Mouse (Mus musculus): ENCODE data around the gene Magi1.

The Magi1 gene

GRCm38 (mm10) chr6:94283318-94284061, at the start of gene Magi1:
Gene Magi1, minus strand, starts transcription at chr6:94283917.
- peak; percentile 33 for DNase-seq (ENCODE audit: low read depth)

- DNase-seq (ENCODE audit: low read depth): no peak
Observed at GRCm38 (mm10) chr6:94327143-94327542, 43.4 kb upstream of the Magi1 start.

GRCm38 (mm10) chr6:94316886-94317285, 33.2 kb upstream of the Magi1 start:
- DNase-seq (ENCODE audit: low read depth): no peak

GRCm38 (mm10) chr6:94312285-94312684, 28.6 kb upstream of the Magi1 start:
- no peak for DNase-seq (ENCODE audit: low read depth)

- no peak for DNase-seq (ENCODE audit: low read depth)
Observed at GRCm38 (mm10) chr6:94308498-94308897, 24.8 kb upstream of the Magi1 start.

GRCm38 (mm10) chr6:94303512-94303911, 19.8 kb upstream of the Magi1 start:
- no peak for DNase-seq (ENCODE audit: low read depth)

- no peak for DNase-seq (ENCODE audit: low read depth)
Observed at GRCm38 (mm10) chr6:94301804-94302203, 18.1 kb upstream of the Magi1 start.

- DNase-seq (ENCODE audit: low read depth): no peak
Observed at GRCm38 (mm10) chr6:94300562-94300961, 16.8 kb upstream of the Magi1 start.

- no peak for DNase-seq (ENCODE audit: low read depth)
Observed at GRCm38 (mm10) chr6:94287387-94287786, 3.7 kb upstream of the Magi1 start.

- no peak for DNase-seq (ENCODE audit: low read depth)
Observed at GRCm38 (mm10) chr6:94286555-94286954, 2.8 kb upstream of the Magi1 start.

- DNase-seq (ENCODE audit: low read depth): no peak
Observed at GRCm38 (mm10) chr6:94284089-94284825, 540 bp upstream of the Magi1 start.

GRCm38 (mm10) chr6:94282301-94283241, 1.1 kb downstream of the Magi1 start:
- no peak for DNase-seq (ENCODE audit: low read depth)

- DNase-seq (ENCODE audit: low read depth): no peak
Observed at GRCm38 (mm10) chr6:94281606-94282280, 2.0 kb downstream of the Magi1 start.

- DNase-seq (ENCODE audit: low read depth): no peak
Observed at GRCm38 (mm10) chr6:94273941-94274340, 9.8 kb downstream of the Magi1 start.

GRCm38 (mm10) chr6:94270001-94270400, 13.7 kb downstream of the Magi1 start:
- DNase-seq (ENCODE audit: low read depth): no peak

GRCm38 (mm10) chr6:94269174-94269573, 14.5 kb downstream of the Magi1 start:
- DNase-seq (ENCODE audit: low read depth): no peak

- no peak for DNase-seq (ENCODE audit: low read depth)
Observed at GRCm38 (mm10) chr6:94265244-94265935, 18.3 kb downstream of the Magi1 start.

GRCm38 (mm10) chr6:94264183-94264941, 19.4 kb downstream of the Magi1 start:
- DNase-seq (ENCODE audit: low read depth): no peak

GRCm38 (mm10) chr6:94260831-94261230, 22.9 kb downstream of the Magi1 start:
- DNase-seq (ENCODE audit: low read depth): no peak

- no peak for DNase-seq (ENCODE audit: low read depth)
Observed at GRCm38 (mm10) chr6:94259981-94260380, 23.7 kb downstream of the Magi1 start.
